Mouse (Mus musculus) heart, embryonic 15.5 days (tissue): Measurements from ENCODE around the gene Itga8. TPM values are rescaled to one million over a fixed set of nuclear protein-coding genes. Genes with fewer than 3 reads are reported as not detected.

Source experiments
- ATAC-seq: fragments of 200-750 bp; cut with Nextera tagmentation; replicated peaks from 2 replicates; pipeline ENCODE4 v1.8.0; 2017; ENCODE audit warnings: low read depth, moderate TSS enrichment; ENCODE audit not compliant: insufficient number of reproducible peaks, insufficient read depth, low FRiP score
- H3K27ac ChIP-seq: fragments of 300-500 bp; sonication (generic); 2 replicates; pipeline ENCODE4 v1.5.1; 2015; ENCODE audit warnings: mild to moderate bottlenecking, inconsistent platforms
- H3K27me3 ChIP-seq: fragments of 300-500 bp; sonication (generic); 2 replicates; pipeline ENCODE4 v1.6.1; 2015; ENCODE audit warnings: inconsistent platforms
- H3K36me3 ChIP-seq: fragments of 300-500 bp; sonication (generic); 2 replicates; pipeline ENCODE4 v1.6.1; 2015; ENCODE audit warnings: mild to moderate bottlenecking, inconsistent platforms
- H3K4me1 ChIP-seq: fragments of 300-500 bp; sonication (generic); replicated peaks from 2 replicates; pipeline ENCODE4 v1.6.1; 2015; ENCODE audit warnings: inconsistent platforms
- H3K4me2 ChIP-seq: fragments of 300-500 bp; sonication (generic); 2 replicates; pipeline ENCODE4 v1.6.1; 2015; ENCODE audit warnings: inconsistent platforms, mild to moderate bottlenecking, moderate library complexity
- H3K4me3 ChIP-seq: fragments of 300-500 bp; sonication (generic); 2 replicates; pipeline ENCODE4 v1.5.1; 2015; ENCODE audit warnings: mild to moderate bottlenecking, inconsistent platforms
- H3K9ac ChIP-seq: fragments of 300-500 bp; sonication (generic); 2 replicates; pipeline ENCODE4 v1.6.1; 2015; ENCODE audit warnings: mild to moderate bottlenecking, inconsistent platforms
- H3K9me3 ChIP-seq: fragments of 300-500 bp; sonication (generic); replicated peaks from 2 replicates; pipeline ENCODE4 v1.6.1; 2016; ENCODE audit warnings: inconsistent platforms
- WGBS: fragments of 180-500 bp; shearing (Covaris S2); methylation state at CpG from one replicate; pipeline ENCODE4 v1.1.7; 2015; ENCODE audit warnings: mixed read lengths; 5-methylcytosine and 5-hydroxymethylcytosine counted together
- polyA plus RNA-seq: library from polyadenylated mRNA; unstranded; fragments of >200 nt; fragmentation: Nextera tagmentation; extraction: Ambion mirVana; gene quantifications from 2 replicates; pipeline ENCODE4 v1.2.1, GENCODE M21; 2015

Gene Itga8
- polyA plus RNA-seq, 1 experiment from 2014 or later = 11.4 TPM

GRCm38 (mm10) chr2:12146612-12147011 lies 155.1 kb downstream of the Itga8 start:
- Histone ChIP-seq H3K4me2 (no peak overlapping the region), H3K9ac (no peak overlapping the region), H3K36me3 (no peaks in the 10 kb centered on the region), H3K4me3 (no peak overlapping the region), H3K27ac (no peak overlapping the region), H3K9me3 (no peaks in the 10 kb centered on the region), H3K27me3 (no peaks in the 10 kb centered on the region), H3K4me1 (no peaks in the 10 kb centered on the region)
- WGBS = 45% methylated on average over 2 of the region's 2 CpGs
- no peak for ATAC-seq

- Histone ChIP-seq H3K27ac (no peak overlapping the region), H3K4me2 (no peak overlapping the region), H3K27me3 (no peaks in the 10 kb centered on the region), H3K4me1 (no peaks in the 10 kb centered on the region), H3K4me3 (no peak overlapping the region), H3K9me3 (no peaks in the 10 kb centered on the region), H3K9ac (no peak overlapping the region), H3K36me3 (no peaks in the 10 kb centered on the region)
- 73% methylated on average over 5 of the region's 5 CpGs for WGBS
- ATAC-seq = no peak
These were observed 162.9 kb downstream of the Itga8 start for GRCm38 (mm10) chr2:12138765-12139368.

- H3K27ac ChIP-seq = no peak overlapping the region
- H3K9me3 ChIP-seq = no peaks in the 10 kb centered on the region
- no peak overlapping the region for H3K9ac ChIP-seq
- H3K4me3 ChIP-seq = no peak overlapping the region
- no peaks in the 10 kb centered on the region for H3K36me3 ChIP-seq
- H3K27me3 ChIP-seq = no peaks in the 10 kb centered on the region
- H3K4me2 ChIP-seq = no peak overlapping the region
- H3K4me1 ChIP-seq = no peaks in the 10 kb centered on the region
- no peak for ATAC-seq
These were observed 175.1 kb downstream of the Itga8 start for GRCm38 (mm10) chr2:12126580-12126979.

GRCm38 (mm10) chr2:12115479-12115878 lies 186.2 kb downstream of the Itga8 start:
- H3K4me3 ChIP-seq = no peak overlapping the region
- H3K27me3 ChIP-seq = no peaks in the 10 kb centered on the region
- H3K4me1 ChIP-seq = no peaks in the 10 kb centered on the region
- no peaks in the 10 kb centered on the region for H3K36me3 ChIP-seq
- H3K9ac ChIP-seq = no peak overlapping the region
- no peak overlapping the region for H3K27ac ChIP-seq
- no peak for ATAC-seq
- no peak overlapping the region for H3K4me2 ChIP-seq
- 24% methylated on average over 2 of the region's 2 CpGs for WGBS
- no peaks in the 10 kb centered on the region for H3K9me3 ChIP-seq

- no peak overlapping the region for H3K27ac ChIP-seq
- H3K9me3 ChIP-seq = no peaks in the 10 kb centered on the region
- H3K4me3 ChIP-seq = no peak overlapping the region
- no peak for ATAC-seq
- WGBS = 76% methylated on average over 3 of the region's 3 CpGs
- no peaks in the 10 kb centered on the region for H3K4me1 ChIP-seq
- H3K4me2 ChIP-seq = no peak overlapping the region
- H3K36me3 ChIP-seq = no peaks in the 10 kb centered on the region
- H3K9ac ChIP-seq = no peak overlapping the region
- H3K27me3 ChIP-seq = no peaks in the 10 kb centered on the region
These were observed 192.4 kb downstream of the Itga8 start for GRCm38 (mm10) chr2:12109306-12109705.

GRCm38 (mm10) chr2:12108306-12108705 lies 193.4 kb downstream of the Itga8 start:
- Histone ChIP-seq H3K4me1 (no peaks in the 10 kb centered on the region), H3K9ac (no peak overlapping the region), H3K27ac (no peak overlapping the region), H3K36me3 (no peaks in the 10 kb centered on the region), H3K9me3 (no peaks in the 10 kb centered on the region), H3K27me3 (no peaks in the 10 kb centered on the region), H3K4me2 (no peak overlapping the region), H3K4me3 (no peak overlapping the region)
- 78% methylated on average over 2 of the region's 2 CpGs for WGBS
- no peak for ATAC-seq

GRCm38 (mm10) chr2:12107265-12107664 lies 194.5 kb downstream of the Itga8 start:
- ATAC-seq = no peak

GRCm38 (mm10) chr2:12103183-12103582 lies 198.5 kb downstream of the Itga8 start:
- Histone ChIP-seq H3K4me2 (no peak overlapping the region), H3K27ac (no peak overlapping the region), H3K4me1 (no peaks in the 10 kb centered on the region), H3K9ac (no peak overlapping the region), H3K9me3 (no peaks in the 10 kb centered on the region), H3K27me3 (no peaks in the 10 kb centered on the region), H3K36me3 (no peaks in the 10 kb centered on the region), H3K4me3 (no peak overlapping the region)
- 58% methylated on average over 1 of the region's 1 CpGs for WGBS
- ATAC-seq = no peak

More at GRCm38 (mm10) chr2:12107265-12107664, 194.5 kb downstream of the Itga8 start:
- Histone ChIP-seq H3K9ac (no peak overlapping the region), H3K4me2 (no peak overlapping the region), H3K4me1 (no peaks in the 10 kb centered on the region), H3K9me3 (no peaks in the 10 kb centered on the region), H3K36me3 (no peaks in the 10 kb centered on the region), H3K27ac (no peak overlapping the region), H3K4me3 (no peak overlapping the region), H3K27me3 (no peaks in the 10 kb centered on the region)
- 51% methylated on average over 2 of the region's 2 CpGs for WGBS

- Histone ChIP-seq H3K9me3 (no peaks in the 10 kb centered on the region), H3K4me2 (no peak overlapping the region), H3K4me1 (no peaks in the 10 kb centered on the region), H3K27me3 (no peaks in the 10 kb centered on the region), H3K4me3 (no peak overlapping the region), H3K27ac (no peak overlapping the region), H3K9ac (no peak overlapping the region), H3K36me3 (no peaks in the 10 kb centered on the region)
- no peak for ATAC-seq
- WGBS = 66% methylated on average over 7 of the region's 7 CpGs
These were observed 209.3 kb downstream of the Itga8 start for GRCm38 (mm10) chr2:12092203-12092984.

- WGBS = 69% methylated on average over 2 of the region's 2 CpGs
- H3K27me3 ChIP-seq = no peaks in the 10 kb centered on the region
- H3K4me1 ChIP-seq = no peaks in the 10 kb centered on the region
- no peak overlapping the region for H3K4me2 ChIP-seq
- H3K27ac ChIP-seq = no peak overlapping the region
- no peaks in the 10 kb centered on the region for H3K36me3 ChIP-seq
- H3K9me3 ChIP-seq = no peaks in the 10 kb centered on the region
- H3K4me3 ChIP-seq = no peak overlapping the region
- no peak overlapping the region for H3K9ac ChIP-seq
- ATAC-seq = no peak
These were observed 210.7 kb downstream of the Itga8 start for GRCm38 (mm10) chr2:12090993-12091392.

GRCm38 (mm10) chr2:12085492-12085891 lies 216.2 kb downstream of the Itga8 start:
- H3K36me3 ChIP-seq = no peaks in the 10 kb centered on the region
- no peak for ATAC-seq
- no peaks in the 10 kb centered on the region for H3K27me3 ChIP-seq
- H3K9me3 ChIP-seq = no peaks in the 10 kb centered on the region
- WGBS = 79% methylated on average over 2 of the region's 2 CpGs
- H3K4me3 ChIP-seq = no peak overlapping the region
- no peak overlapping the region for H3K4me2 ChIP-seq
- no peaks in the 10 kb centered on the region for H3K4me1 ChIP-seq
- H3K9ac ChIP-seq = no peak overlapping the region
- no peak overlapping the region for H3K27ac ChIP-seq

GRCm38 (mm10) chr2:12084341-12084740 lies 217.4 kb downstream of the Itga8 start:
- H3K4me1 ChIP-seq = no peaks in the 10 kb centered on the region
- H3K9ac ChIP-seq = no peak overlapping the region
- H3K4me3 ChIP-seq = no peak overlapping the region
- H3K36me3 ChIP-seq = no peaks in the 10 kb centered on the region
- no peaks in the 10 kb centered on the region for H3K9me3 ChIP-seq
- ATAC-seq = no peak
- whole genome bisulfite sequencing = 79% methylated on average over 4 of the region's 4 CpGs
- no peaks in the 10 kb centered on the region for H3K27me3 ChIP-seq
- H3K27ac ChIP-seq = no peak overlapping the region
- H3K4me2 ChIP-seq = no peak overlapping the region
